Mouse (Mus musculus): ENCODE data around the gene Klf3.
"Not testable (repeated sequence)": the region's sequence is repeated elsewhere in the genome, so short reads cannot be mapped to it uniquely, and the experiment has no call there.

DNA sequence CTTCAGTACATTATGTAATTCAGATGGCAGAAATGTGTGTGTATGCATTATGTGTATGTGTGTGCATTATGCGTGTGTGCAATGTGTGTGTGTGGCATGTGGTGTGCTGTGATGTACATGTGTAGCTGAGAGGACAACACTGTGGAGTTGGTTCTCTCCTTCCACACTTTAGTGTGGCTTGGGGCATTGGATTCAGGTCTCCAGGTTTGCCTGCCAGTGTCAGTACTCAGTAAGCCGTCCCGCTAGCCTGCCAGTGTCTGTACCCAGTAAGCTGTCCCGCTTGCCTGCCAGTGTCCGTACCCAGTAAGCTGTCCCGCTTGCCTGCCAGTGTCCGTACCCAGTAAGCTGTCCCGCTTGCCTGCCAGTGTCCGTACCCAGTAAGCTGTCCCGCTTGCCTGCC lies 78.4 kb downstream of the Klf3 start:
- not testable (repeated sequence) for TF ChIP-seq POLR2A (IDR thresholded peaks at IDR 0.05; ENCODE audit: low read depth, low read length); CTCF (conservative IDR thresholded peaks at IDR 0.05; ENCODE audit: insufficient read depth, insufficient read length, low read depth, low read length)
